Mouse (Mus musculus) limb, embryonic 11.5 days (tissue): Measurements from ENCODE around the gene Rom1. TPM values are rescaled to one million over a fixed set of nuclear protein-coding genes. Genes with fewer than 3 reads are reported as not detected.
"Not testable (repeated sequence)": the region's sequence is repeated elsewhere in the genome, so short reads cannot be mapped to it uniquely, and the experiment has no call there.

ENCODE experiments used
- ATAC-seq: fragments of 200-750 bp; cut with Nextera tagmentation; 2 replicates; pipeline ENCODE4 v1.8.0; 2017; ENCODE audit warnings: low read depth; ENCODE audit not compliant: insufficient number of reproducible peaks, low FRiP score, low TSS enrichment
- DNase-seq: peaks from one replicate; pipeline ENCODE4 v3.0.0-alpha.2; 2015; ENCODE audit warnings: low spot score
- H3K27ac ChIP-seq: fragments of 300-500 bp; sonication (generic); replicated peaks from 2 replicates; pipeline ENCODE4 v1.5.1; 2014; ENCODE audit warnings: low read depth, mild to moderate bottlenecking, low read length
- H3K27me3 ChIP-seq: fragments of 300-500 bp; sonication (generic); 2 replicates; pipeline ENCODE4 v1.6.1; 2014; ENCODE audit warnings: mild to moderate bottlenecking, low read length, mixed read lengths; ENCODE audit not compliant: control insufficient read depth, insufficient read depth
- H3K36me3 ChIP-seq: fragments of 300-500 bp; sonication (generic); 2 replicates; pipeline ENCODE4 v1.6.1; 2014; ENCODE audit warnings: mild to moderate bottlenecking, low read length, moderate library complexity, mixed read lengths; ENCODE audit not compliant: control insufficient read depth, insufficient read depth
- H3K4me1 ChIP-seq: fragments of 300-500 bp; sonication (generic); 2 replicates; pipeline ENCODE4 v1.6.1; 2014; ENCODE audit warnings: low read length, mixed read lengths; ENCODE audit not compliant: control insufficient read depth, insufficient read depth
- H3K4me2 ChIP-seq: fragments of 300-500 bp; sonication (generic); 2 replicates; pipeline ENCODE4 v1.6.1; 2014; ENCODE audit warnings: low read depth, mild to moderate bottlenecking, moderate library complexity; ENCODE audit not compliant: severe bottlenecking
- H3K4me3 ChIP-seq: fragments of 300-500 bp; sonication (generic); 2 replicates; pipeline ENCODE4 v1.5.1; 2014; ENCODE audit warnings: low read depth, low read length
- H3K9ac ChIP-seq: fragments of 300-500 bp; sonication (generic); 2 replicates; pipeline ENCODE4 v1.6.1; 2014; ENCODE audit warnings: mild to moderate bottlenecking, low read length
- H3K9me3 ChIP-seq: fragments of 300-500 bp; sonication (generic); 2 replicates; pipeline ENCODE4 v1.6.1; 2016; ENCODE audit warnings: low read length; ENCODE audit not compliant: control insufficient read depth
- WGBS: fragments of 180-500 bp; shearing (Covaris S2); extraction: QIAGEN DNeasy Blood & Tissue Kit; methylation state at CpG from one replicate; pipeline ENCODE4 v1.1.7; 2014; 5-methylcytosine and 5-hydroxymethylcytosine counted together
- polyA plus RNA-seq: library from polyadenylated mRNA; unstranded; fragments of >200 nt; fragmentation: Nextera tagmentation; extraction: Ambion mirVana; gene quantifications from 2 replicates; pipeline ENCODE4 v1.2.1, GENCODE M21; 2014

Gene Rom1
- polyA plus RNA-seq, 1 experiment from 2014 or later, result 1.4 TPM

DNA sequence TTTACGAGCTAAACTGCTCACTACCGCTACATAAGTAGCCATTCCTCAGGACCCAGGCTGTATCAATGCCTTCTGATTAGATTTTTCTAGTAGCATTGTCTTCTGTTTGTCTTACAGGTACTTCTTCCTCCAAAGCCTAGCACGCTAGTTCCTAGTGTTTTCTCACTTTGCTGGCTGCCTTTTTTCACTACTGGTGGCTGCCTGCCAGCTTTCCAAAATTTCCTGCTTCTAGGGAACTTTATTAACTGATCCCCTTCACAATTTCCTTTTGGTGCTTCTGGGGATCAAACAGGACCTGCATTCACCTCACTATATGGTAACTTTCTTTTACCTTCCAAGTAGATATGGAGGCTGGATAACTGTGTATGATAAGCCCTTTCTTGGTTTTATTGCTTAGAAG, 30.1 kb downstream of the Rom1 start:
- Histone ChIP-seq H3K27ac (no peak overlapping the region), H3K9ac (peak overlapping the region; percentile 97), H3K9me3 (no peaks in the 10 kb centered on the region), H3K4me2 (peak overlapping the region; percentile 71), H3K4me1 (peaks cover 15% of the 10 kb centered on the region; the same call in 1 of the 2 replicates), H3K4me3 (peak overlapping the region; percentile 98), H3K27me3 (no peaks in the 10 kb centered on the region), H3K36me3 (peaks cover 24% of the 10 kb centered on the region)
- ATAC-seq, result no peak
- 63% methylated on average over 3 of the region's 3 CpGs for WGBS
- DNase-seq, result no peak

DNA sequence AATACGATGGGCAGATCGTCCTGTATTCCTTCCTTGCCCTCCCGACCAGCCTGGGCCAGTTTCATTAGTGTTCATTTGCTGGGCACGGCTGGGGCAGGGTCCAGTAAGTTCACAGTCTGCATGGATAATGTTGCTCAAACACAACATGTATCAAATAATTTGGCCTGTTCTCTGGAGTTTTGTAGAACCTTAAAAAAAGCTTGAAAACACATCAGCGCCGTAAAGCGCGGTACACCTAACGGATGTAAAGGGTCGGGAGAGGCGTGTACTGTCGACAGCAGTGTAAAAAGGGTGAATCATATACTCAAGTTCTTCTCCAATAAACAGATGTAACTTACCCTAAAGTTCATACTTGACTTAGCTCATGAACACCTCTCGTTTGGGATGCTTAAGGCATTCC, 30.6 kb downstream of the Rom1 start:
- Histone ChIP-seq H3K4me2 (peak overlapping the region; percentile 71), H3K4me1 (peaks cover 15% of the 10 kb centered on the region; the same call in 1 of the 2 replicates), H3K36me3 (peaks cover 24% of the 10 kb centered on the region), H3K4me3 (peak overlapping the region; percentile 98), H3K27ac (peak overlapping the region; percentile 72; the same call in 1 of the 2 replicates), H3K9ac (peak overlapping the region; percentile 97), H3K9me3 (no peaks in the 10 kb centered on the region), H3K27me3 (no peaks in the 10 kb centered on the region)
- ATAC-seq, result no peak
- 13% methylated on average over 13 of the region's 13 CpGs for WGBS
- DNase-seq, result no peak

DNA sequence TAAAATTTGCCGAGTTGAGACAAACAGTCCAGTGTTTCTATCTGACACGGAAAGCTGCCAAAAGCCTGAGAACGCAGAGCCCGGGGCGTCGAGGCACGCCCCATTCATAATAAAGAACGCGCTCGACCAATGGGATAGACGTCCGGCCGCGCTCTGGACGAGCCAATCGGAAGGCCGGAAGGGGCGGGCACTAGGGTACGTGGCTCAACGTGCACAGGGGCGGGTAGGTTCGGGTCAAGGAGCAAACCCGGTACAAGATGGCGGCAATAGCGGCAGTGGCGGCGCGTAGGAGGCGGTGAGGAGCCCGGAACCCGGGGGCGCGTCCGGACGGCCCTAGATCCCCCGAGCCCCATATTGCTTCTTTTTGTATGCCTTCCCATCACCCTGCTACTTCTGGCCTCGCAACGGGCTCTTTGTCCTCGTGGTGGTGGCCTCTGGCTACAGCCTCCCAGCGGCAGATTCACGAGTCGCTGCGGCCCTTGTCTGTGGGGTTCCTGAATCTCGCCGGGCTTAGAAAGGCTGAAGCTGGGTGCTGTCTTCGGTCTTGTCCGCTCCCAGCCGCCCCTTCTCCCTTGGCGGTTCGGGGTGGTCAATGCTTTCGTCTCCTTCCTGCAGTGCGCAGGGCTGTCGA, 31.2 kb downstream of the Rom1 start, which contains the start of gene Ganab:
TSS of gene Ganab (plus strand) at position 207 of the 631 bp plus-strand sequence.
- Histone ChIP-seq H3K9me3 (no peaks in the 10 kb centered on the region), H3K36me3 (peaks cover 19% of the 10 kb centered on the region; the same call in 1 of the 2 replicates), H3K27me3 (no peaks in the 10 kb centered on the region), H3K9ac (peak within 1 kb of the TSS; percentile 97), H3K4me2 (peak within 1 kb of the TSS; percentile 71), H3K4me1 (peaks cover 15% of the 10 kb centered on the region; the same call in 1 of the 2 replicates), H3K4me3 (peak within 1 kb of the TSS; percentile 98), H3K27ac (peak within 1 kb of the TSS; percentile 72)
- peak; percentile 98 for DNase-seq
- WGBS, result under 1% methylated on average over 53 of the region's 53 CpGs
- ATAC-seq, result peak; percentile 98

DNA sequence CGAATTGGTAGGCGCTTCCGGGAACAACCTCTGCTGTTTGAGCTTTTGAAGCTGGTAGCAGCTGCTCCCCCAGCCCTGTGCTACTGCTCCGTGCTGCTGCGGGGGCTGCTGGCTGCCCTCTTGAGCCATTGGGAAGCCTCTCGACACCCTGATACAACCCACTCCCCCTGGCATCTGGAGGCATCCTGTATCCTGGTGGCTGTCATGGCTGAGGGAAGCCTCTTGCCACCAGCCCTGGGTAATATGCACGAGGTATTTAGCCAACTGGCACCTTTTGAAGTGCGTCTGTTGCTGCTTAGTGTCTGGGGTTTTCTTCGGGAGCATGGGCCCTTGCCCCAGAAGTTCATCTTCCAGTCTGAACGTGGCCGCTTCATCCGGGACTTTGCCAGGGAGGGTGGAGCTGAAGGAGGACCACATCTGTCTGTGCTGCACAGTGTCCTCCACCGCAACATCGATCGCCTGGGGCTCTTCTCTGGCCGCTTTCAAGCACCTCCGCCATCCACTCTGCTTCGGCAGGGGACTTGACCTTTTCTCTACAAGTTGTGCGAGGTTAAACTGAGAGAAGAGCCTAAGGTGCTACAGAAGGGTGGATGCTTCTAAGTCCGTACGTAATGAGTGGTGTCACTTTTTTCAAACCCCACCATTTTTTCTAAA, 31.8 kb downstream of the Rom1 start:
- Histone ChIP-seq H3K27ac (peak overlapping the region; percentile 30; the same call in 1 of the 2 replicates), H3K9ac (peak overlapping the region; percentile 97), H3K36me3 (peaks cover 18% of the 10 kb centered on the region; the same call in 1 of the 2 replicates), H3K4me1 (peaks cover 15% of the 10 kb centered on the region; the same call in 1 of the 2 replicates), H3K4me2 (peak overlapping the region; percentile 71), H3K4me3 (peak overlapping the region; percentile 98)
- peak; percentile 58 for DNase-seq
- not testable (repeated sequence) for H3K27me3 ChIP-seq, H3K9me3 ChIP-seq
- peak; percentile 56; the same call in 1 of the 2 replicates for ATAC-seq
- WGBS, result 23% methylated on average over 21 of the region's 21 CpGs

DNA sequence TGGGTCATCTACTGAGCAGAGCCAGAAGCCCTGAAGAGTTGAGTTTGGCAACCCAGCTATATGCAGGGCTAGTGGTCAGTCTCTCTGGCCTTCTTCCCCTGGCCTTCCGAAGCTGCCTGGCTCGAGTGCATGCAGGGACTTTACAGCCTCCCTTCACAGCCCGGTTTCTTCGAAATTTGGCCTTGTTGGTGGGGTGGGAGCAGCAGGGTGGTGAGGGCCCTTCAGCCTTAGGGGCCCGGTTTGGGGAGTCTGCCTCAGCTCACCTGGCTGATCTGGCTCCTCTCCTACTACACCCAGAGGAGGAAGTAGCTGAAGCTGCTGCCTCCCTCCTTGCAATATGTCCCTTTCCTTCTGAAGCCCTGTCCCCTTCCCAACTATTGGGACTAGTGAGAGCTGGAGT, 32.9 kb downstream of the Rom1 start:
- Histone ChIP-seq H3K4me1 (peaks cover 15% of the 10 kb centered on the region; the same call in 1 of the 2 replicates), H3K36me3 (peaks cover 11% of the 10 kb centered on the region; the same call in 1 of the 2 replicates)
- H3K27me3 ChIP-seq, H3K9me3 ChIP-seq, ATAC-seq, H3K4me2 ChIP-seq, H3K27ac ChIP-seq, H3K4me3 ChIP-seq, H3K9ac ChIP-seq, DNase-seq: not testable (repeated sequence)
- WGBS, result 78% methylated on average over 5 of the region's 5 CpGs

DNA sequence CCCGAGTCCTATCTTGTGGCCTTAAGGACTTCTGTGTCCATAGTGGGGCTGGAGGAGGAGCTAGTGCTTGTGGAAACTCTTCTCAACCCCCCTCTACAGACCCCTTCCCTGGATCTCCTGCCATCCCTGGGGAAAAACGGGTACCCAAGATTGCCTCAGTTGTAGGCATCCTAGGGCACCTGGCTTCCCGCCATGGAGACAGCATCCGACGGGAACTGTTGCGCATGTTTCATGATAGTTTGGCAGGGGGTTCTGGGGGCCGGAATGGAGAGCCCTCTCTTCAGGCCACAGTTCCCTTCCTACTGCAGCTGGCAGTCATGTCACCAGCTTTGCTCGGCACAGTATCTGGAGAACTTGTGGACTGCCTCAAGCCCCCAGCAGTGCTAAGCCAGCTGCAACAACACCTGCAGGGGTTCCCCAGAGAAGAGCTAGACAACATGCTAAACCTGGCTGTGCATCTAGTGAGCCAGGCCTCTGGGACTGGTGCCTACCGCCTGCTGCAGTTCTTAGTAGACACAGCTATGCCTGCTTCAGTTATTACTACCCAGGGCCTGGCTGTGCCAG, 33.7 kb downstream of the Rom1 start:
- ATAC-seq, result no peak
- Histone ChIP-seq H3K4me2 (0 out of 2 replicates have a peak overlapping the region, but pooled peaks have one; percentile 15), H3K27me3 (no peaks in the 10 kb centered on the region), H3K9ac (no peak overlapping the region), H3K27ac (no peak overlapping the region), H3K9me3 (no peaks in the 10 kb centered on the region), H3K4me3 (no peak overlapping the region), H3K36me3 (peaks cover 16% of the 10 kb centered on the region; the same call in 1 of the 2 replicates), H3K4me1 (peaks cover 15% of the 10 kb centered on the region; the same call in 1 of the 2 replicates)
- WGBS, result 94% methylated on average over 9 of the region's 9 CpGs
- no peak for DNase-seq

DNA sequence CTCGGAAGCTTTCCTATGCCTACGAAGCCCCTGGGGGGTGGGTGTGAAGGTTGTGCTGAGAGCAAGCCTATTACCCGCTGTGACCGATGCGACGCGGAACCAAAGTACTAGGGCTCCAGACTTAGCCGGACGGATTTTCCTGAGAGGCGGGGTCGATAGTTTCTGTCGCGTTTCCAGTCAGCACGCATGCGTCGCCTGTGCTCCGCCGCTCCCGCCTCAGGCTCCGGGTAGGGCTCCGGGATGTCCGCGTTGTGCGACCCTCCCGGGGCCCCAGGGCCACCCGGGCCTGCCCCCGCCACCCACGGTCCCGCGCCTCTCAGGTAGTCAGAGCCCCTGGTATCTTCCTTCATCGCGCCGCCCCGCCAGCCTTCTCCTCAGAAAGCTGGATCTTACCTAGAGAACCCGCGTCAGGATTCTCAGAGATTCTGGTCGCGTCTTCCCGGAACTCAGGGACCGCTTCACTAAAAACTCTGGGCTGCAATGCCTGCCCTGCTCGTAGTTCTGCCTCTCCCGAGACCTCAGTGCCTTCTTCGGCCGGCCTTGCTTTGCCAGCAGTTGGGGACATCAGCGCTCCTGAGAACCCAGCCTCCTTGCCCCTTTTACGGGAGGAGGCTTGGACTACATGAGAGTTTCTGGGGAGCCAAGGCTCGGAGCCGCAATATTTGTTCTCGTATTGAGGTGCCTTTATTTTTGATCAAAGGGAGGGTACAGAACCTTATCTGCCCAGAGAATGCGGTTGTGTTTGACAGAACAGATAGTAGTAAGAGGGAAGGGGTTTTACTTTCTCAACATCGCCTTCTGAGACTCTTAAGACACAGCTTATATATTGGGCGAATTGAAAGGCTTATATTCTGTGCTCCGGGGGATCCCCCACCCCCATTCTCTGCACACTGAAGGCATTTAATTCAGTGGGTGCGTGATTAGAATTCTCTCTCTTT, 36.1 kb downstream of the Rom1 start, which contains the start of gene Ints5:
TSS of gene Ints5 (plus strand) at position 177 of the 938 bp plus-strand sequence.
- Histone ChIP-seq H3K4me1 (peaks cover 9% of the 10 kb centered on the region; the same call in 1 of the 2 replicates), H3K9me3 (no peaks in the 10 kb centered on the region), H3K9ac (peak within 1 kb of the TSS; percentile 86), H3K27me3 (no peaks in the 10 kb centered on the region), H3K4me3 (peak within 1 kb of the TSS; percentile 86), H3K36me3 (peaks cover 17% of the 10 kb centered on the region; the same call in 1 of the 2 replicates), H3K4me2 (peak within 1 kb of the TSS; percentile 83), H3K27ac (peak within 1 kb of the TSS; percentile 56; the same call in 1 of the 2 replicates)
- peak; percentile 91 for DNase-seq
- ATAC-seq, result peak; percentile 44; the same call in 1 of the 2 replicates
- 3% methylated on average over 54 of the region's 54 CpGs for WGBS
